Mouse (Mus musculus) splenic B cell, adult 2 months (primary cell): ENCODE data around the gene Apba1.

ENCODE experiments used
- DNase-seq: peaks from one replicate; pipeline ENCODE4 v3.0.0-alpha.2; 2011; ENCODE audit warnings: low read depth, low spot score
- H3K27me3 ChIP-seq: 2 replicates; pipeline ENCODE4 v1.6.1; 2012; ENCODE audit warnings: mild to moderate bottlenecking, low read length, moderate library complexity, mixed read lengths; ENCODE audit not compliant: control insufficient read depth, poor library complexity, insufficient read depth, severe bottlenecking
- H3K36me3 ChIP-seq: 2 replicates; pipeline ENCODE4 v1.6.1; 2012; ENCODE audit warnings: mild to moderate bottlenecking, low read length, moderate library complexity, mixed read lengths; ENCODE audit not compliant: control insufficient read depth, poor library complexity, insufficient read depth, severe bottlenecking

Apba1 gene

GRCm38 (mm10) chr19:23910345-23910744 lies 151.7 kb downstream of the Apba1 start:
- H3K36me3 ChIP-seq = no peaks in the 10 kb centered on the region
- H3K27me3 ChIP-seq = no peaks in the 10 kb centered on the region
- DNase-seq = no peak

- Histone ChIP-seq H3K36me3 (no peaks in the 10 kb centered on the region), H3K27me3 (no peaks in the 10 kb centered on the region)
- DNase-seq = no peak
Measured at GRCm38 (mm10) chr19:23919384-23920219, 160.9 kb downstream of the Apba1 start.

- H3K36me3 ChIP-seq = no peaks in the 10 kb centered on the region
- DNase-seq = no peak
- no peaks in the 10 kb centered on the region for H3K27me3 ChIP-seq
Measured at GRCm38 (mm10) chr19:23920220-23920544, 161.5 kb downstream of the Apba1 start.

GRCm38 (mm10) chr19:23922601-23923000 lies 163.9 kb downstream of the Apba1 start:
- no peak for DNase-seq
- no peaks in the 10 kb centered on the region for H3K36me3 ChIP-seq
- H3K27me3 ChIP-seq = no peaks in the 10 kb centered on the region

GRCm38 (mm10) chr19:23924057-23924456 lies 165.4 kb downstream of the Apba1 start:
- H3K27me3 ChIP-seq = no peaks in the 10 kb centered on the region

GRCm38 (mm10) chr19:23924791-23925190 lies 166.1 kb downstream of the Apba1 start:
- no peaks in the 10 kb centered on the region for H3K27me3 ChIP-seq
- H3K36me3 ChIP-seq = no peaks in the 10 kb centered on the region
- DNase-seq = no peak

More at GRCm38 (mm10) chr19:23924057-23924456, 165.4 kb downstream of the Apba1 start:
- no peaks in the 10 kb centered on the region for H3K36me3 ChIP-seq
- no peak for DNase-seq

- Histone ChIP-seq H3K36me3 (no peaks in the 10 kb centered on the region), H3K27me3 (no peaks in the 10 kb centered on the region)
- DNase-seq = no peak
Measured at GRCm38 (mm10) chr19:23925541-23925940, 166.9 kb downstream of the Apba1 start.

GRCm38 (mm10) chr19:23930826-23931225 lies 172.1 kb downstream of the Apba1 start:
- DNase-seq = no peak
- no peaks in the 10 kb centered on the region for H3K36me3 ChIP-seq
- no peaks in the 10 kb centered on the region for H3K27me3 ChIP-seq

GRCm38 (mm10) chr19:23941422-23941949 lies 182.8 kb downstream of the Apba1 start:
- Histone ChIP-seq H3K36me3 (no peaks in the 10 kb centered on the region), H3K27me3 (no peaks in the 10 kb centered on the region)
- DNase-seq = no peak

GRCm38 (mm10) chr19:23942886-23943285 lies 184.2 kb downstream of the Apba1 start:
- no peak for DNase-seq
- no peaks in the 10 kb centered on the region for H3K36me3 ChIP-seq
- no peaks in the 10 kb centered on the region for H3K27me3 ChIP-seq

GRCm38 (mm10) chr19:23946026-23946685 lies 187.5 kb downstream of the Apba1 start:
- DNase-seq = no peak
- Histone ChIP-seq H3K36me3 (no peaks in the 10 kb centered on the region), H3K27me3 (no peaks in the 10 kb centered on the region)

GRCm38 (mm10) chr19:23946751-23947150 lies 188.1 kb downstream of the Apba1 start:
- H3K36me3 ChIP-seq = no peaks in the 10 kb centered on the region
- DNase-seq = no peak
- H3K27me3 ChIP-seq = no peaks in the 10 kb centered on the region

- Histone ChIP-seq H3K36me3 (no peaks in the 10 kb centered on the region), H3K27me3 (no peaks in the 10 kb centered on the region)
- no peak for DNase-seq
Measured at GRCm38 (mm10) chr19:23947871-23948270, 189.2 kb downstream of the Apba1 start.

- Histone ChIP-seq H3K27me3 (no peaks in the 10 kb centered on the region), H3K36me3 (no peaks in the 10 kb centered on the region)
- no peak for DNase-seq
Measured at GRCm38 (mm10) chr19:23948301-23949000, 189.8 kb downstream of the Apba1 start.

GRCm38 (mm10) chr19:23955461-23955860 lies 196.8 kb downstream of the Apba1 start:
- Histone ChIP-seq H3K36me3 (no peaks in the 10 kb centered on the region), H3K27me3 (no peaks in the 10 kb centered on the region)
- DNase-seq = no peak
